Mouse (Mus musculus): ENCODE results near the gene Tbc1d24.

Tbc1d24 gene

DNA sequence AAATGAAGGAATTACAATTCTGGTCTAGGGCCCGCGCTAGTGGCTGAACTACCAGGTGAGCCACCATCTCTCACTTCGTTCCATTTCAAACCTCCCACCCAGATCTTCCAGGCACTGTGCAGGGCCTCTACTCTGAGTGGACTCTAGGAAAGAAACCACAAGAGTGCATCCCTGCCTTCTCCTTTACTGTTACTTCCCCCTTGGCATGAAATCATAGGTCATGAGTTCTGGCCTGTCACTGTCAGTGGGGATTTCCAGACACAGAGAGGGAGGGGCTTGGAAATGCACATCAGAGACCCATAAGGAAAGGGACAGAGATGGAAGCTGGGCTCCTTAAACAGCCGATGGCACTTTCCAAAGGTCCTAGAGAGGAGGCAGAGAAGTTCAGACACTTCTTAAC, 33.6 kb downstream of the Tbc1d24 start:
- no peak for DNase-seq

GRCm38 (mm10) chr17:24170729-24171128, 34.6 kb downstream of the Tbc1d24 start:
- no peak for DNase-seq

DNA sequence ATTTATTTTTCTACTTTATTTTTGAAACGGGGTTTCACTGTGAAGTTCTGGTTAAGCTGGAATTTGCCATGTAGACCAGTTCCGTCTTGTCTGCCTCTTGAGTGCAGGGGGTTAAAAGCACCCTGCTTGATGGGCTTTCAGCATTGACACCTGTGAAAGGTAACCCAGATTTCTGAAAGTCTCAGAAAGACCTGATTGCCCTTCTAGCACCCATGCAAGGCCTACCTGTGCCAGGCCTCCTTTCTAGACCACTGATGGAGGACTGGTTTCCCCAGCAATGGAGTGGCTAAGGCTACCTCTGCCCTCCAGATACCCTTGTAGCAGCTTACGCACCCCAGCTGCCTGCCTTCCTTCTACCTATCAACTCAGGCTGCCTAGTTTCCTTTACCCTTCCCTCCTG, 35.2 kb downstream of the Tbc1d24 start:
- peak in 1 of 2 experiments; percentile 32 for DNase-seq

- peak; percentile 98 to 99 for DNase-seq
Observed at GRCm38 (mm10) chr17:24169317-24170065, 35.9 kb downstream of the Tbc1d24 start, which contains the start of gene Atp6v0c. TSS of gene Atp6v0c (minus strand) at chr17:24169702.

DNA sequence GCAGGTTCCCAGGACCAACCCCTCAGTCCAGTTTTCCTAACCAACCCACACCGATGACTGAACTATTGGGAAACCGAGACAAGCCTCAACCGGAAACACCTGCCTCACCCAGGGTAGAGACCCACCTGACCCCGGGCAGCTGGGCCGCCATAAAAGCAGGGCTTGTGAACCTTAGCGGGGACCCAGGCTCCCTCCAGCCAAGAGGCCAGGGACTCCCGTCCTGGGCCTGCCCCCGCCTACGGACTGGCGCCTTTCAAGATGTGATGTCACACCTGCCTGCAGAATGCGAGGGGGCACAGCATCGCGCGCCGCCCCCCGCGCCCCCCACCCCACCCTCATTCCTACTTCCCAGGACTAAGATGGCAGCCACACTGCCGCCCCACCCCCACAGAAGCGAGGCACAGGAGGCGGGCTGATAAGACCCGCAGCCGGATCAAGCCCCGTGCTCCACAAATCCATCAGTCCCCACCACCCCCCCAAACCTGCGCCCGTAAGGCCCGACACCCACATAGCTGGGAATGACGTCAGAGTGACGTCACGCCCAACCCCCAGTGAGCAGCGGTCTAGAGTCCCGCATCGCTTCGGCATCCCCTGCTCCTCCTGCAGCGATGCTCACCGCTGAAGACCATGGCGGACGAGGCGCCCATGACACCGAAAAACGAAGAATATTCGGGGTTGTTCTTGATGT, 36.6 kb downstream of the Tbc1d24 start:
- DNase-seq = peak in 1 of 2 experiments; percentile 81

DNA sequence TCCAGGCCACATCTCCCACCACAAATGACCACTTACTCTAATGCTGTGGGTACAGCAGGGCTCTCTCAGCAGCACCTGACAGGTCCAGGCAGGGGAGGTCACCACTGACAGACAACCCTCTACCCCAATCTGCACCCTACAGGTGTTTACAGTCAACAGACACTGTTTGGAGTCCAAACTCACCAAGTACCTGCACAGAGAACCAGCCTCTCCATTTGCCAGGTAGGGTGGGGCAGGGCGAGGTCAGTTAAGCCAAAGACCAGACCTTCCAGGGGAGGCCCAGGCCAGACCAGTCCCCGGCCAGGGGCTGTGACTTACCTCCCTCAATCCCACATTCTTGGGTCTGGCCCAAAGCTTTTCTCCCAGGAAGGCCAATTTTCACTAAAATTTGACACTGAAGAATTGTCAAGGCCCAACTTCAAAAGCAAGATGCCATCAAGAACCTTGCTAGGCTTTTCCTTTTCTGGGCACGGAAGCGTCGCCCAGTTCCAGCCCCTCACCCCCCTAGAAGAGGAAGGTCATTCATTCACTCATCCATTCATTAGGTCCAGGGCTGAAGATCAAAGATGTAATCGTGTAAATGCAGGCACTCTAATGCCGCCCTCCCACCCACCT, 37.4 kb downstream of the Tbc1d24 start:
- no peak for DNase-seq

DNA sequence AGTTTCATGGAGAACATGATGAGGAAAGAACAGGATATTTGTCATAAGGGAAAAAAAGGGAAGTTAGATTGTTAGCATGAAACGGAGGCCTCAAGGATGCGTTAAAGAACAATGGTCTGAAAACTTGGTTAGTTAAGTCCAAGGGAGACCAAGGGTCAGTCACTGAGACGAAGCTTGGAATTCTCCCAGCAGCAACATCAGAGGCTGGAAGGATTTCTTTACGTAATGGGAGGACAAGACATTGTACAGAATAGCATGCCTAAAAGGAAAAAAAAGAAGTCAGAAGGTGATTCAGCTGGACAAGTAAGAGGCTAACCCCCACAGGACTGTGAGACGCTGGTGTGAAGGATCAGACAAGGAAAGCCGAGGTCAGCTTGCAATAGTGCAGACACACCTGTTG, 38.2 kb downstream of the Tbc1d24 start:
- DNase-seq = no peak

DNA sequence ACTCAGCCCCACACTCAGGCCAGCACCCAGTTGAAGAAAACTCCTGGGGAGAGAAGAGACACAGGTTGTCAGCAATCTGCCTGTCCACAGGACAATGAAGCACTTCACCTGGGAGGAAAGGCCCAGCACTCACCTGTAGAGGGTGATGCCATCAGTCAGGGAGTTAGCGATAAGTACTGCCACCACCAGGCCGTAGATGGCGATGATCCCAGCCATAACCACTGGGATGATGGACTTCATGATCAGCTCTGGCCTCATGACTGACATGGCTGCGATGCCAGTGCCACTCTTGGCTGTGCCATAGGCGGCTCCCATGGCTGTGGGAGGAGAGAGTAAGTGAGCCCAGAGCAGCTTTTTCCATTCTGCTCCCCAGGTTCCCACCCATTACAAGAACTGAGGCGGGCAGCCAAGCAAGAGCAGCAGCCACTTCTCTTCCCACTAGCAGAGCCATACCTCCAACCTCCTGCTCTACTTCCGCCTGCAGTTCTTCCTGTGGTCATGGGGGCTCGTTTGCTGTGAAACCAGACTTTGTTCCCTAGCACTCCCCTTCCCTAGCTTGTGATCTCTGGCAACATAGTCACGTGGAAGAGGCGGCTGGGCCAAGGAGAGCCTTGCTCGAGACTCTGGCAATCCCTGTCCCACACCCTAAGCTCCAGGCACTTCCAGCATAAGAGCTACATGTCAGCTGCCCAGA, 40.6 kb downstream of the Tbc1d24 start:
- DNase-seq = no peak

- DNase-seq = peak; percentile 94 to 98
Observed at GRCm38 (mm10) chr17:24163176-24163962, 42.0 kb downstream of the Tbc1d24 start, which contains the start of gene Amdhd2. TSS of gene Amdhd2 (minus strand) at chr17:24163766.

DNA sequence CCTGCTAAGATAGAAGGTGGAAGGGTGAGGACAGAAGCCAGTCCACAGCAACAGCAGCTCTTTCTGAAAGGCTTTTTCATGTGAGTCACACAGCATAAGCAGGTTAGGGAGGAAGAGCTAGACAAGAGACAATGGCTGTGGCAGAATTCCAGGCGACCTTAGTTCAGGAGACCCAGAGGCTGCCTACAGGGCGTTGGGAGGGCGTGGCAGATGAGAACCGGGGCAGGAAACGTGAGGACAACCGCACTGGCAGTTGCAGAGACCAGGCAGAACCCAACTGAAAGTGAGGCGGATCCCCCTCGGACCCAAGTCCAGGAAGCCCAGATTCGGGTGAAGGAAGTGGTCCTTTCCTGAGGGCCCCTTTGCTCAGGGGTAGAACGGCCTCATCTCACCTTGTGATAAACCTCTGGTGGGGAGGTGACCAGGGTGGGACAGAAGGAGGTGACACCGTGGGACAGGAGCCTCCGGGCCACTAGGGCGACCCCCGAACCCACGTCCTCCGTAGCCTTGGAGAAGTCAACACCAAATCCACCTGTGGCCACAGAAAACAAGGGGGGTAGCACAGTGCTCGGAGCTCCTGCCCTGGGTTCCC, 42.7 kb downstream of the Tbc1d24 start:
- DNase-seq = peak; percentile 20 to 46

GRCm38 (mm10) chr17:24161466-24161865, 43.9 kb downstream of the Tbc1d24 start:
- no peak for DNase-seq

- no peak for DNase-seq
Observed at GRCm38 (mm10) chr17:24157526-24157925, 47.8 kb downstream of the Tbc1d24 start.

DNA sequence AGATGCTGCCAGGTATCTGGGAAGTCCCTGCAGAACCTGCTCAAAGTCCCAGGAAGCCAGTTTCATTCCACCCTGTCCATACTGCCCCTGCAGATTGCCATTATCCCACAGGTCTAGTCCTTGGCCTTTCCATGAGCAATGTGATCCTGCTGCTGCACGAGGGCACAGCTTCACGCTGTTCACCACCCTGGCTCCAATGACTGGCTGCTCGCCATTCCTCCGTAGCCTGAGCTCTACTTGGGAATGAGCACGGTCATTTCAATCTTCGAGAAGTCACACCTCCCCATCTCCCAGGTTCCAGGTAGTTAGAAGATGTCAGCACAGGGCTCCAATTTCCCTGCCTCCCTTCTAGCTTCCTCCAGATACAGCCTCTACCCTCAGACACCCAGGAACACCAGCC, 48.2 kb downstream of the Tbc1d24 start:
- DNase-seq = peak in 1 of 2 experiments; percentile 7

- DNase-seq = no peak
Observed at GRCm38 (mm10) chr17:24156394-24156793, 49.0 kb downstream of the Tbc1d24 start.

- no peak for DNase-seq
Observed at GRCm38 (mm10) chr17:24155742-24156141, 49.6 kb downstream of the Tbc1d24 start.

GRCm38 (mm10) chr17:24154463-24154862, 50.9 kb downstream of the Tbc1d24 start:
- no peak for DNase-seq

DNA sequence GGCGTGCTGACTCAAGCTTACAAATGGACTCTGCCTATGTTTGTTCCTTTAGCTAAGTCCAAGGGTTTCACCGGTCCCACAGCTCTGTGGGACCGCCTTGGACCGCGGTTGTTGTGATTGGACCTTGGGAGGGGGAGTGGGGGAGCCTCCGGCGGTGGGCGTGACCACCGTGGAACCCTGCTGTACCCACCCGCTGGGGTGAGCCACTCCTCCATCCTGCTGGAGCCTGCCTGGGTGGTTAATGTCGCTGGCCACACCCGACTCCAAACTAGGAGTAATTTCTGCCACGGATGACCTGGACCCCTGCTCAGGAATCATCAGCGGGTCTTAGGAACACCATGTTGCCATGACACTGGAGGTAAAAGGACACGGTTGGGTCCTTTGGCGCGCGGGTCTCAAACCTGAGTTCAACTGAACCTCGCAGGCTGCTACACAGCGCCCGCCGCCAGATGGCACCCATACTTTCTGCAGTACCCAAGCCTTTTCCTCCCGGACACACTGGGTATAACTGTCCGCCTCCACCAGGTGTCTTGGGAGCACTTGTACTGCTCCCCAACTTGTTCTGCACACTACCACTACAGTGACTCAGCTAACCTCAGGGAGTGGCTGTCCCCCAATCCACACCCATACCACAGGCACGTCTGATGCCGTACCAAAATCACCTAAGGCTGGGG, 53.3 kb downstream of the Tbc1d24 start:
- peak; percentile 85 to 91 for DNase-seq

GRCm38 (mm10) chr17:24151382-24151781, 54.0 kb downstream of the Tbc1d24 start:
- DNase-seq = no peak

GRCm38 (mm10) chr17:24150824-24151223, 54.5 kb downstream of the Tbc1d24 start, which contains the start of gene Pdpk1:
TSS of gene Pdpk1 (minus strand) at chr17:24150924.
- DNase-seq = no peak

DNA sequence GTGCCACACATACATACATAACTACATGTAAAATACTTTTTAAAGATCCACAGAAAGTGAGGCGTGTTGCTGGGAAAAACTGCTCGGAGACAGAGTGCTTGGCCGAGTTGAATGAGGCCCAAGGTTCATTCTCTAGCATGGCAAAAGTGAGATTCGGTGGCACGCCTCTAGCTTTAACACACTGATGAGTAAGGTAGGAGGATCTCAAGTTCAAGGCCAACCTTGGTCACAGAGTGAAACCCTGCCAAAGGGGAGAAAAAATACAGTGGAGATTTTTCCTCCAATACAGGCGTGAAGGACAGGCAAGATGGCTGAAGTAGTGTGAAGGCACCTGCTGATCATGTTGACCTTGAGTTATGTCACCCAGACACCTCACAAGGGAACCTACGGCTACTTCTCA, 55.9 kb downstream of the Tbc1d24 start:
- DNase-seq = no peak

DNA sequence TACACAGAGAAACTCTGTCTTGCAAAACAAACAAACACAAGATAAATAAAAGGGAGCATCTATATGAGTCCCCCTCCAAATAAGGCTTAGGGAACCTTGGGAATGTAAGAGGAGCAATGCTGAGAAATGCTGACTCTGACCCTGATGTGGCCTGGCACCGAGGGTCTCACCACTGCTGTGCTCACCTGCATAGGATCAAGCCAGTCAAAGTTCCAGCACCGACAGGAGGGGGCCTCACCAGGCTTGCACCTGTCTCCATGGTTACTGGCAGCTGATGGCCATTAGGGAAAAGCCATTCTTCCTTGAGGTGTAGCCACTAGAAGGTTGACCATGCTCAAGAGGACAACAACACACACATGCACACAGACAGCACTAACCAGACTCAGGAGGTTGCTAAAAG, 62.5 kb downstream of the Tbc1d24 start:
- no peak for DNase-seq
